Mouse (Mus musculus): Measurements from ENCODE around the gene Wdr13.
A peak's percentile ranks its signal among the peaks of the same experiment; 100 is the strongest.

Gene Wdr13

DNA sequence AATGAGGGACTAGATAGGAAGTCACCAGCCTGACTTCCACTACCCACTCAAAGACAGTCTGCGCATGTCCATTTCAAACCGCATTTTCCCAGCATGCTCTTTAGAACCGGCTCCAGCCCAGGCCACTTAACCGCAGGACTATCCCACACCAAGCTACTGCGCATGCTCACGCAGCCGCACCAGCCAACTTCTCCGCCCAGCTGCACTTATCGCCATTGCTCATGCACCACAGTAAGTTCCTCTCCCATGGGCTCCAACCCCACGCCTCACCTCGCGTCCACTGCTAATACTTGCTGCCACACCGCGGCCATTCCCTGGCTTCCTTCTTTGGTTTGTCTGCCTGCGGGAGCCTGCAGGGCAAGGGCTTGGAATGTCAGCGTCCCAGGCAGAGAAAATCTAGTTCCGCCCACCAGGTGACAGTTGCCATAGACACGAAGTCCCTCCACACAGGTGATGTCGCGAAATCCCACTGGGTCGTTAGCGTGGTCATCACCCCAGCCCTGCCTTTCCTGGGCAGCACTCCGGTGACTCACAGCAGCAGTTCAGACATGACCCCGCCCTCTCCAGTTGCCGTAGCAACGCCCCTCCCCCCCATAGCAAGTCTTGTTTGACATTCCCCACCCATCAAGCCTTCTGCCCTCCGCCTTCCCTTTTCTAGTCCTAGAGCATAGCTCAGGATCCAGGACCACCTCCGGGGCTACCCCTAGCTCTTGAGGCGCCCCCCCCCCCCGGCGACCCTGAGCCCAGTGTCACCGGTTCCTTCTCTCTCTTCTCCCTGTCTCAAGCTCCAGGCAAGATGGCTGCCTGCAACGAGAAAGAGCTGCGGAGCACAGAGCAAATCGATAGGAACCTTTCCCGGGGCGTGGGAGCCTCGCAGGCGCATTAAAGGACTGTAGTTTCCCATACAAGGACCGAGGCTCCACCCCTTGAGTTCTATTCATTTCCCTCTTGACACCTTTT is at the start of gene Wdr13:
Gene Wdr13 (minus strand): TSS at position 876 of the 960 bp plus-strand sequence.
- peak; percentile 93 for DNase-seq (ENCODE audit: low spot score)

DNA sequence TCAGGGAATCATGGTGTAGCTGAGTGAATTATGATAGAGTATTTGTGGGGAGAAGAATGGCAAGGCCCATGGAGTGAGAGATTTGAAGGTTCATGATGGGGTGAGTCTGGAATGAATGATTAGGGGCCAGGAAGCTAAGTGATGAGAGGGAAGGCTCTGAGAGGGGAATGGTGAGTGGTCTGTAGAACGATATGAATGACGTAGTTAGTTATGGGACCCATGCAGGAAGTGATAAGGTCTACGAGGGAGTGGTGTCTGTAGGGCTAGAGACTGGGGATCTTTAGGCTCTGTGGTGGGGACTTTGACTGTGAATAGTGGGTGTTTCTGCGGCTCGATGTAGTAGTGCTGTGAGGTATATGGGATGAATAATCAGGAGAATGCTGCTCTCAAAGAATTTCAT is 47.0 kb upstream of the Wdr13 start:
- no peak for DNase-seq (ENCODE audit: low spot score)

DNA sequence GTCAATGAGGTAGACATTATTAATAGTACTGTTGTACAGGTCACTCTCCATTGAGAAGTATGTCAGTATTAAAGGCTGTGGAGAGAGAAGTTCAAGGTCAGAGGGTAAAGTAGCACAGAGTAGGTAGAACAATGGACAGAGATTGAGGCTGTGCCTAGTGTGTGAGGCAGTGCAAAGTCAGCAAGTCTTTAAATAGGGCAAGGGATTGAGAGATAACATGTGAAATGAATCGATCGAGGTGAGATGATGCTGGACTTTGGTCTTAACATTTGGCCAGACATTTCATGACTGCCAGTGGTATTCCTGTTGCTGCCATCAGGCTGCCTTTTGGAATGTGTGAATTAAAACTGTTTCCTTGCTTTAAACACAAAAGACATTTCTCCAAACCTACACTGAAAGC is 46.2 kb upstream of the Wdr13 start:
- DNase-seq (ENCODE audit: low spot score), result no peak

DNA sequence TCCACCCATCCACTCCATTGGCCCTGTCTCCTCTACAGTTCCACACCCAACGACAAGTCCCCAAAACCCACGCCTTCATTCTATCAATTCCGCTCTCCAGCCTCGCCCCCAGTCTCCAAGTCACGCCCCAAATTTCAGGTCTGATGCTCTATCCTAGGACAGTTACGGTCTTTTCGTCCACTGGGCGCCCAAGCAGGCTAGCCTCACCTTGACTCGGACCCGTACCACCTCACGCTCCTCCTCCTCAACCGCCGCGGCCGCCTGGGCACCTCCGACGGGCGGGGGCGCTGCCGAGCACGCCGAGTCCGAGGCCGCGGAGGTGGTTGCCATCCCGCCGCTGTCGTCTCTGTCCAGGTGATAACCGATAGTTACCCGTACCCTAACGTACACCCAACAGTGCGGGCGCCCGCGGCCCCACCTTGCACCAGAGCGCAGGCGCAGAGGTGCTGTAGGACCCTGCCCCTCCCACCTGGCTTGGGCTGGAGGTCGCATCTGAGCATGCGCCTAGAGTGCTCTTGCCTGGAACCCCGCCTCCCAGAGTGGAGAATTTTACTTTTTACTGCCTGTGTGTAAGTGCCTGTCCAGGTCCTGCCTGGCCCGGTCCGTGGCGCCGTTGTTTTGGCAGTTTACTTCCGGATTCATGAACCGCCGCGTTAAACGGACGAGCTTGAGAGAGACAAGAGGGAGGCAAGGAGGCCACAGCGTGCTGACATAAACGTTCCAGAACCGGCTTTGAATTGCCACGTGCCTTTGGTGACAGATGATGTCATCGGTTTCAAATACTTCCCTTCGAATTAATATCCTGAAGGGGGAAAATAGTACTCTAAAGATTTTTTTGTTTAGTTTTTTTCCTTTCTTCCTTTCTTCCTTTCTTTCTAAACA is 43.1 kb upstream of the Wdr13 start, which contains the start of gene Tbc1d25:
Gene Tbc1d25 (minus strand): TSS at position 678 of the 882 bp plus-strand sequence.
- DNase-seq (ENCODE audit: low spot score), result peak; percentile 92

DNA sequence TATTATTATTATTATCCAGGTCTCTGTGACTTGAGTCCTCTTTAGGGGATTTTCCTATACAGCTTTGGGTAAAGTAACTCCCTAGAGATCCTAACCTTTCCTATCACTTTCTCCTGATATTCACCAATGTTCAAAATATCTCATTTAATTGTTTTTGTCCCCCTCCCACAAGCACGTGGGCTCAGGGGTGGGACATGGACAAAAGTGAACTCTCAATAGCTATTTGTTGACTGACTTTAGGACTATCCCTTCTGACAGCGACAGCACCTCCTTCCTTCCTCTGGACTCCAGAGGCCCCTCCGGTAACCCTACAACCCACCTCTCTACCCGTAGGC is 42.4 kb upstream of the Wdr13 start:
- DNase-seq (ENCODE audit: low spot score), result no peak

DNA sequence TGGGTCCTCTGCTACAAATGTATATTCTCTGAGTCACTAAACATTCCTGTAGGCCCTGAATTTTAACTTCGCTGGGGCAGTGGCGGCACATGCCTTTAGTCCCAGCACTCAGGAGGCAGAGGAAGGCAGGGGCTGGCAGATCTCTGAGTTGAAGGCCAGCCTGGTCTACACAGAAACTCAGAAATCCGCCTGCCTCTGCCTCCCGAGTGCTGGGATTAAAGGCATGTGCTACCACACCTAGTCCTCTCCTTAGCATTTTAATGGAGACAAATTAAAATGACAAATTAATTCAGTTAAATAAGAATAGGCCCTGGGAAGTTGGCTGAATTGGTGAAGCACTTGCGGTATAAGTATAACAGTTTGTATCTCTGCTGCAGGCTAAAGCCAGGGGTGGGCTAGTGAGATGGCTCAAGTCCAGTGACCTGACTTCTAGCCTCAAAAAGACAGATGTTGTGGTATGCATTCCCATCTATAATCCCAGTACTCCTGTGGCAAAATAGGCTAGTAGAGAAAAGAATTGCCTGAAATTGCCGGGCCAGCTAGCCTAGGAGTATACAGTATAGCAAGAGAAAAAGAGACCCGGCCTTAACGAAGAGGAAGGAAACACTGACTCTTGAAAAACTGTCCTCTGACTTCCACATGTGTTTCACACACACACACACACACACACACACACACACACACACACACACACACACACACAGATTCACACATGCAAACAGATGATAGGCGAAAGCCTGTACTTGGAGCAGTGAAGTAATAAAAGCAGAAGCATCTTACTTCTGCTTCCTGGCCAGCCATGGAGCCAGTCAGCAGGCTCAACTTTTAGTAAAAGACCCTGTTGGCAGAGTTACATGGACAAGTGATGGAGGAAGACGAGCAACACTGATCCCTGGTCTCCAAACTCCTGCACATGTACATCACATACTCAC is 35.3 kb upstream of the Wdr13 start:
- DNase-seq (ENCODE audit: low spot score), result no peak

DNA sequence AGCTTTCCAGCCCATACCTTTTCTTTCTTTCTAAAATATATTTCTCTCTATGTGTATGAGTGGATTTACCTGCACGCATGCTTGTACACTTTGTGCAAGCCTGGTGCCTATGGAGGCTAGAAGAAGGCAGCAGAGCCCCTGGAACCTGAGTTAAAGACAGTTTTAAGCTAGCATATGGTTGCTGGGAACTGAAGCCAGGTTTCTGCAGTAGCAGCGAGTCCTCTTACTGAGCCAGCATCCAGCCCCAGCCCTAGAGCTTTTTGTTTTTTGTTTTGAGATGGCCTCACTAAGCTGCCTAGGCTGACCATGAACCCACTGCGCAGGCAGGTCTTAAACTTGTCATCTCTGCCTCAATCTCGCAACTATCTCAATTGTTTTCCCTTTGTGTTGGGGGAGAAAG is 31.8 kb upstream of the Wdr13 start:
- DNase-seq (ENCODE audit: low spot score), result no peak

DNA sequence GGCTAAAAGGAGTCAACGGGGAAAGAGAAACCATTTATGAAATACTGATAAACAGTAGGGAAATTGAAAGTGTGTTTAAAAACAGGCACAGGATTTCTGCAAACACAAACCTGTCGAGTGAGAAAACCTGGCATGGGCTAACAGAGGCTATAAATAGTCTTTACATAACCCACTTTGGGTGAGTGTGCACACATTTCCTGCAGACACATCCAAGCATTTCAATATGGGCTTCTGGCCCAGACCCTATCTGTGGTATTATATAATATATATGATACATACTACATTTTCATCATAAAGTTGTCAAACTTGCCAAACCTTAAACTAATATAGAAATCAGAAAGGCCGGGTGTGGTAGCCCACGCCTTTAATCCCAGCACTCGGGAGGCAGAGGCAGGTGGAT is 30.4 kb upstream of the Wdr13 start:
- DNase-seq (ENCODE audit: low spot score), result no peak

DNA sequence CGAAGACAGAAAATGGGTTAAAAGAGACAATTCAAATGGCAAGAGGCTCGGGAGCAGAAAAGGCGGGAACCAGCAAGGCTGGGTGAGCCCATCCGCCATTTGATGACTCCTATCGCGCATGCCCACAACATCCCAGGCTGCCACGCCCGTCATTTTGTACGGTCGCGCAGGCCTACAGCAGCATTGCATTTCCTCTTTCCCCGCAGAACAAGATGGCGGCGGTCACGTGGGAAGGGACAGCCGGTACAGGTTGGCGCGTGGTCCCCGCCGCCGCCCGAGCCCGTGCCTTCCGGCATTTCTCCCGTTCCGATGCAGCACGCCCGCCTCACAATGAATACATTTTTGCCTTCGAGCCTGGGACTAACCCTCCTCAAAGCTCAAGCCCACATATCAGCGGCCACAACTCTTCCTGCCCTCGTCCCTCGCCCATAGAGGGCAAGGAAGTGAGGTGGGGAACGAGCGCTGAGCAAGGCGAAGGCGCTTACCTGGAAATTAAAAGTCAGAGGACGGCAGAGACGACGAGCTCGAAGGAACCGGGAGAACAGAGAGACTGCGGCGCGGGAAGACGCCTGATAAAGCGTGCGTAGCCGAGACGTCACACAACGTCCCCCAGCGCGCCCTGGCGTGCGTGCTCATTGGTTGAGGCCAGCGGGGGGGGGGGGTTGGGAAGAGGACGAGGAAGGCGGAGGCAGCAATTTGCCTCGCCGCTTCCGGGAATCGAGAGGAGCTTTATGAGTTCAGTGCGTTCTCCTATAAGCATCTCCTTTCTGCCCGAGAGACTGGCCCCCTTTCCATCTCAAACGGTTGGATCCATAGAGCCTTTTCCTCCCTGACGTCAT is 12.7 kb upstream of the Wdr13 start, which contains the start of gene Rbm3:
Gene Rbm3 (minus strand): TSS at position 728 of the 839 bp plus-strand sequence.
- peak; percentile 93 for DNase-seq (ENCODE audit: low spot score)

DNA sequence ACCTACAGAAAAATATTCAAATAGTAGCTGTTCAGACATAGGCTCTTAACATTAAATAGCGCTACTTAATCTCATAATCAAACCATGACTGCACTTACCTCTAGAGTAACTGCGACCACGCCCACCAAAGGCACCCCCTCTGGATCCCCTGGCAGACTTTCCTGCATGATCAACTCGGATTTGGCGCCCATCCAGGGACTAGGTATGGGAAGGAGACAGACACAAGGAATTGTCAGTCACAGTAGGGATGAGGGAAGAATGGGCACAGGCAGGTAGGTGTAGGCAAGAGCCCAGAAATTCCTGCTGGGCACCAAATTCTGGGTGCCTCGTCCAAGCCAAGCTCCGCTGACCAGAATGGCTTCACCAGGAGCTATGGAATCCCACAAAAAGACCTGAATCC is 11.1 kb upstream of the Wdr13 start:
- no peak for DNase-seq (ENCODE audit: low spot score)

DNA sequence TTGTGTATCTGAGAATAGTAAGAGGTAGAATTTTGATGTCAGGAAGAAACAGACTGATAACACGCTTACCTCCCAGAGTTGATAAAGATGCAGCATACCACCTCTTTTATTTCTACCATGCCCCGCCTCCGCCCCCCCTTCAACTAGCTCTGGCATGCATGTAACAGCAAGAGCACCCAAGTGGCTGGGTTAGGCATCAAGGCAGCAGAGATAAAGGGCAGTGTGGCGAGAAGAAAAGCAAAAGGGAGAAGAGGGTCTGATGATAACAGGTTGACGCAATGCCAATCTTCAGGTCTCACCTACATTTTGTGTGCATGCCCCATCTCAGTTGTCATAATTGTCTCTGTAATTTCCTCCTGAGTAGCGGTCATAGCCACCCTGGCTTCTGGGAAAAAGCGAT is 10.3 kb upstream of the Wdr13 start:
- DNase-seq (ENCODE audit: low spot score), result no peak

DNA sequence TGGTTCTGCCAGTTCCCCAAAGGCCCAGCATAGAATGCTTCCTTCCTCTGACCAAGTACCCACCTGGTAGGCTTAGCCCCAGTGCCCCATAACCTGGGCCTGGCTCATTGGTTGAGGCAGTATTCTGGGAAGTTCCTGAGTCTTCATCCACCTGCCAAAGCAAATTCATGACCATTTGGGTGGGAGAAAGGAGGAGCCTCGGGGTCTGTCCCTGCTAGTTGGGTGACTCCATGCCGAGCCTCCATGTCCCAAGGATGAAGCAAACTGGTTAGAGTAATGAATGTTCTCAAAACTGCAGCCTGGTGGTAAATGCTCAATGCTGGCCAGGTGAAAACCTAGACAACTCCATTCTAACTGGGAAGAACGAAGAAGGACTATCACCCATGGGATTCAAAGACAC is 8.4 kb upstream of the Wdr13 start:
- DNase-seq (ENCODE audit: low spot score), result no peak

DNA sequence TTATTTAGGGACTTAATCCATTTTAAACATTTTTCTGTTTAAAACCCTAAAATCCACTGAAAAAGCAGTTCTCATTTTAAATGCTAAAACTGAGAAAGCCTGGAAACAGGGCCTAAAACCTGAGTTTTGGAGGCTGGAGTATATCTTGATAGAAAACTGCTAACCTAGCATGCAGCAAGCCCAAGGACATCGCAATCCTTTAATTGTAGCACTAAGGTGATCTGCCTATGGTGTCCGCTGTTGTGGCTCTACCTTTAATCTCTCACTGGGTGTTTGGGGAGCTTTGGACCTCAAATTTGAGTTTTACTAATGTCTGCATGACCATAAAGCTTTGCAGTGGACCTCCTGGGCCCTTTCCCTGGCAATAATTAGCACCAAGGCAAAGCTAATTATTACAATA is 7.8 kb upstream of the Wdr13 start:
- no peak for DNase-seq (ENCODE audit: low spot score)

DNA sequence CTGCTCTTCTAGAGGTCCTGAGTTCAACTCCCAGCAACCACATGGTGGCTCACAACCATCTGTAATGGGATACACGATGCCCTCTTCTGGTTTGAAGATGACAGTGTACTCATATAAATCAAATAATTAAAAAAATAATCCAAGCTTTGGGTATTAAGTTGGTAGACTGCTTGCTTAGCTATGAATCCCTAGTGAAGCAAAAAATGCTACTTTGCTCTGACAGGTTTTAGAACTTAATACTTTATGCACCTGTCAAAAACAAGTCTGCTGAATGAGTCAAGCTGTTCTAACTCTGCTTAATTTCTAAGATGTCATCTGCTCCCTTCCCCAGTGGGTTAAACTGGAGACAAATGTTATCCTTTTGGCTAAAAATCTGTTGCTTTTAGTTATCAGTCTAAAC is 6.8 kb upstream of the Wdr13 start:
- no peak for DNase-seq (ENCODE audit: low spot score)

DNA sequence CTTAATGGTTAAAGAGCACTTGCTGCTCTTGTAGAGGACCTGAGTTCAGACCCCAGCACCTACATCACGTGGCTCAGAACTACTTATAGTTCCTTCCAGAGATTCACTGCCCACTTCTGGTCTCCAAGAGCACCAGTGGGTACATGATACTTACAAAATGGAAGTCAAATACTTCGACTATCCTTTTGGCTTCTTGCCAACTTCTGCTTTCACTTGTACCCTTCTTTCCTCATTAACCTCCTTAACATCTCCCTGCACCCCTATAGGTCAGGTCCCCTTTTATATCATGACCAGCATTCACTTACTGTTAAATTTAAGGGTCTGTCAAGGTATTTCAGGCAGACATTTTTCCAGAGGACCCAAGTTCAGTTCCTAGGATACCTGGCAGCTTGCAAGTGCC is 3.2 kb upstream of the Wdr13 start:
- DNase-seq (ENCODE audit: low spot score), result no peak

DNA sequence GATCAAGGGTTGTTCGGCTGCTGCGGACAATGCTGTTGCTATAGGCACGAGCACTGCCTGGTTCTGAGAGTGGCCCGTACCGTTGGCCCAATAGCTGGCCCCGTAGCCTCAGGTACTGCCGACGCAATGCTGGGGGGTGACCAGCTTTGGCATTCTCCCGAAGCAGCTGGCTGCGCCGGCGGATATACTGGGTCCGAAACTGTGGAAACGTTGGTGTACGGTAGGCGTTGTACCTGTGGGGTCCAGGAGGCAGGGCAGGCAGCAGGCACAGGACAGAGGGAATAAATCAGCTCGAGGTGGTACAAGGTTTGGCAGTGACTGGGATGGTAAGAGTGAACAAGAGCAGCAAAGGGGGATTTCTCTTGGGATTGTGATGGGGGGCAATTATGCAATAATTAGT is 1.3 kb downstream of the Wdr13 start:
- no peak for DNase-seq (ENCODE audit: low spot score)

DNA sequence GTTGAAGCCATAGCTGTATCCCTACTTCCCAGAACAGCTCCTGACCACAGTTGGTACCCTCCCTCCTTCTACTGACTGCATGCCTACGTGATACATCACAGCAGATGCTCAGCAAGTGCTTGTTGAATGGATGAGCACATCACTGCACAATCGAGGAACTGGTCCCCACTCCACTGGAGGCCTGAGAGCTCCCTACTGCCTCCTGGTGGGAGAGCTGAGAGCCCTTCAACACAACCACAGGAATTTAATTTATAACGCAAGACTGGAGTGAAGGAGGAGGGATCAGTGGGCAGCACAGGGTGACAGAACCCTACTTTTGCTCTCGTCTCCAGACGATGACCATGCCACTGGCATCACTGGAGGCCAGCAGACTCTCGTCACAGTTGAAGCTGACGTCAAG is 7.5 kb downstream of the Wdr13 start:
- DNase-seq (ENCODE audit: low spot score), result no peak

DNA sequence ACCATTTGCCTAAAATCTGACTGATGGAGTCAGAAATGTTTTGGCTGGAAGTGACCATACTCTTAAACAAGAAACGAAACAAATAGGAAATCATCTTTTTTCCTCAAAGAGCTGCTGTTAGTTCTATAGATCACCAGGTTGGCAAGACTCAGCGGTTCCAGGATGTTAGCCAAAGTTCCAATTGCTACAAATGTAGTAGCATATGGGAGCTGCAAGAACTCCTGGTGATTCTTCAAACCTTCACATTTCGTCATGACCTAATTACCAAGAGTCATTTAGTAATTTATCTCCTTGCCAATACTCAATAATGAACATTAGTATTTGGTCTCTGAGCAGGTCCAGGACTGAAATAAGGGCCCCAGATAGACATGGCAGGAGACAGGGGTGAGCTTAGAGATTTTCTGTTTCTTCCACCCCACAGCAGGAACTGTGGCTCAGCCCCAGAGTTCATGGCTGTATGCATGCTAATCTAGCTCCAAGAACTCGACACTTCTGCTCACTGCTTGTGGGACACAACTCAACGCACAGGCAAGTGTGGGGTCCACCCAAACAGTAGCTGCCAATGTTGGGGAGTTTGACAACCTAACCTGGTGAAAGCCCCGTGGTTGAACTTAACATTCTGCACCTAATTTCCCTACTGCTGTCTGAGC is 8.7 kb downstream of the Wdr13 start:
- no peak for DNase-seq (ENCODE audit: low spot score)

DNA sequence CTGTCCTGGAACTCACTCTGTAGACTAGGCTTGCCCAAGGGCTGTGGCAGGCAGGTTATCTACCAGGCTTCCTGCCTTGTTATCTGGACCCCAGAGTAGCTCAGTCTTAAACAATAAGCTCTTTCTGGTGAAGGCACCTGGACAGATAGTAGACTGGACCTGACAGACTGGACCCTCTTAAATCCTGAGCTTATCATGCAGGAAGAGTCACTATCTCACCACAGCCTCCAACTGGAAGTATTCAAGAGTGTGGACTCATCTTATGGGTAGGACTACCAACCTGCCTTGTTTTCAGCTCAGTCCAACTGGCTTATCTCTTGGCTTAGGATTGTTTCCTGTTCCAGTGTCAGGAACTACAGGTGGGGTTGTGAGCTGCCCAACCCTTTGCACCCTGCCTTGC is 15.4 kb downstream of the Wdr13 start:
- DNase-seq (ENCODE audit: low spot score), result no peak

DNA sequence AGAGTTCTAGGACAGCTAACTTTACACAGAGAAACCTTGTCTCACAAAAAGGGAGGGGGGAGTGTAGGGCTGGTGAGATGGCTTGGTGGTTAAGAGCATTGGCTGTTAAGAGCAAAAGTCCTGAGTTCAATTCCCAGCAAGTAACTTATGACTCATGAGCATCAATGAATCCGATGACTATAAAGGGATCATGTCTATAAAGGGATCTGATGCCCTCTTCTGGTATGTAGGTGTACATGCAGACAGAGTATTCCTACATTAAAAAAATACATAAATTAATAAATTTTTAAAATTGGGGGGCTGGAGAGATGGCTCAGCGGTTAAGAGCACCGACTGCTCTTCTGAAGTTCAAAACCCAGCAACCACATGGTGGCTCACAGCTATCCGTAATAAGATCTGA is 17.4 kb downstream of the Wdr13 start:
- DNase-seq (ENCODE audit: low spot score), result no peak
